ENCODE assay signal across 11 mouse cellular contexts in genomic region chr10:39571011-39571410, GRCm38 (mm10). TPM values are rescaled to one million over a fixed set of nuclear protein-coding genes. Genes with fewer than 3 reads are reported as not detected.
DNase-seq lines count a peak whose midpoint lies in the region; ATAC-seq lines count a peak whose summit lies in the region.
"Had no signal": no experiment of that assay in that cellular context is flagged by ENCODE, and none has a peak within 500 bp of the region (broad histone marks: within the 10 kb centered on the region; RNA-seq: fewer than 3 reads in every experiment).

No protein-coding gene starts in this region.

- ATAC-seq in limb, embryonic 15.5 days (ENCODE audit: insufficient number of reproducible peaks, low FRiP score, low TSS enrichment, low read depth): no peak
- peak; percentile 42; the same call in 1 of the 2 replicates for ATAC-seq in hindbrain, embryonic 12.5 days (ENCODE audit: low FRiP score)
- peak; percentile 42; the same call in 1 of the 2 replicates for ATAC-seq in neural tube, embryonic 15.5 days (ENCODE audit: low FRiP score)

- H3K27ac ChIP-seq in limb, embryonic 15.5 days: peak overlapping the region; percentile 48; the same call in 1 of the 2 replicates
- H3K27ac ChIP-seq in limb, embryonic 10.5 days: no peak overlapping the region
- H3K27ac ChIP-seq in embryonic facial prominence, embryonic 10.5 days (replicated peaks): peak overlapping the region; percentile 21; the same call in 1 of the 2 replicates
- peak overlapping the region; percentile 84 for H3K27ac ChIP-seq in hindbrain, embryonic 12.5 days
- peak overlapping the region; percentile 80 for H3K27ac ChIP-seq in neural tube, embryonic 15.5 days (replicated peaks)
- H3K27ac ChIP-seq: left cerebral cortex, adult 2 months had no signal

- no peaks in the 10 kb centered on the region for H3K27me3 ChIP-seq in limb, embryonic 15.5 days
- H3K27me3 ChIP-seq in limb, embryonic 10.5 days (ENCODE audit: low read depth, poor library complexity, severe bottlenecking): no peaks in the 10 kb centered on the region
- no peaks in the 10 kb centered on the region for H3K27me3 ChIP-seq in embryonic facial prominence, embryonic 10.5 days (replicated peaks; ENCODE audit: low read depth, poor library complexity, severe bottlenecking)
- H3K27me3 ChIP-seq in hindbrain, embryonic 12.5 days: no peaks in the 10 kb centered on the region
- H3K27me3 ChIP-seq in neural tube, embryonic 15.5 days (replicated peaks): no peaks in the 10 kb centered on the region

- 0 out of 2 replicates have a peak, but pooled peaks cover 14% of the 10 kb centered on the region for H3K4me1 ChIP-seq in limb, embryonic 15.5 days
- H3K4me1 ChIP-seq in limb, embryonic 10.5 days: peaks cover 30% of the 10 kb centered on the region
- peaks cover 27% of the 10 kb centered on the region for H3K4me1 ChIP-seq in embryonic facial prominence, embryonic 10.5 days
- peaks cover 30% of the 10 kb centered on the region for H3K4me1 ChIP-seq in hindbrain, embryonic 12.5 days
- H3K4me1 ChIP-seq in neural tube, embryonic 15.5 days: peaks cover 41% of the 10 kb centered on the region

- H3K4me2 ChIP-seq in limb, embryonic 15.5 days: no peak overlapping the region
- H3K4me2 ChIP-seq in hindbrain, embryonic 12.5 days (replicated peaks): no peak overlapping the region
- peak overlapping the region; percentile 11; the same call in 1 of the 2 replicates for H3K4me2 ChIP-seq in neural tube, embryonic 15.5 days

- no peak for DNase-seq in limb, embryonic 10.5 days (ENCODE audit: low spot score)
- no peak for DNase-seq in embryonic facial prominence, embryonic 10.5 days (ENCODE audit: low spot score)
- DNase-seq in thymus, postnatal 14 days: no peak
- DNase-seq in urinary bladder, postnatal 25 days (ENCODE audit: low spot score): no peak
- no peak for DNase-seq in natural killer cell, adult 2 months (ENCODE audit: low spot score in 2 of 2)
- DNase-seq: lung, postnatal 4 days had no signal

- WGBS in limb, embryonic 15.5 days: 44% methylated on average over 7 of the region's 7 CpGs
- 76% methylated on average over 7 of the region's 7 CpGs for WGBS in limb, embryonic 10.5 days
- whole genome bisulfite sequencing in embryonic facial prominence, embryonic 10.5 days: 69% methylated on average over 7 of the region's 7 CpGs
- WGBS in hindbrain, embryonic 12.5 days: 46% methylated on average over 7 of the region's 7 CpGs
- WGBS in neural tube, embryonic 15.5 days: 25% methylated on average over 7 of the region's 7 CpGs

- no peaks in the 10 kb centered on the region for H3K9me3 ChIP-seq in limb, embryonic 15.5 days
- no peaks in the 10 kb centered on the region for H3K9me3 ChIP-seq in limb, embryonic 10.5 days (replicated peaks)
- no peaks in the 10 kb centered on the region for H3K9me3 ChIP-seq in embryonic facial prominence, embryonic 10.5 days
- no peaks in the 10 kb centered on the region for H3K9me3 ChIP-seq in hindbrain, embryonic 12.5 days (replicated peaks)
- H3K9me3 ChIP-seq in neural tube, embryonic 15.5 days (replicated peaks): no peaks in the 10 kb centered on the region

- no peaks in the 10 kb centered on the region for H3K36me3 ChIP-seq in limb, embryonic 15.5 days
- no peaks in the 10 kb centered on the region for H3K36me3 ChIP-seq in limb, embryonic 10.5 days
- no peaks in the 10 kb centered on the region; the same call in 1 of the 2 replicates for H3K36me3 ChIP-seq in embryonic facial prominence, embryonic 10.5 days (replicated peaks)
- 0 out of 2 replicates have a peak, but pooled peaks cover 12% of the 10 kb centered on the region for H3K36me3 ChIP-seq in hindbrain, embryonic 12.5 days
- no peaks in the 10 kb centered on the region for H3K36me3 ChIP-seq in neural tube, embryonic 15.5 days

- H3K9ac ChIP-seq in limb, embryonic 15.5 days: no peak overlapping the region
- H3K9ac ChIP-seq in hindbrain, embryonic 12.5 days: no peak overlapping the region
- H3K9ac ChIP-seq in neural tube, embryonic 15.5 days (replicated peaks): 0 out of 2 replicates have a peak overlapping the region, but pooled peaks have one; percentile 20

- H3K4me3 ChIP-seq in limb, embryonic 15.5 days: no peak overlapping the region
- no peak overlapping the region for H3K4me3 ChIP-seq in limb, embryonic 10.5 days
- H3K4me3 ChIP-seq in embryonic facial prominence, embryonic 10.5 days: no peak overlapping the region
- H3K4me3 ChIP-seq in hindbrain, embryonic 12.5 days: no peak overlapping the region
- H3K4me3 ChIP-seq in neural tube, embryonic 15.5 days (replicated peaks): no peak overlapping the region
- H3K4me3 ChIP-seq: erythroblast, embryonic 14.5 days; left cerebral cortex, adult 2 months had no signal

RNA-seq across cellular contexts. Expression of gene Traf3ip2, which starts 41.7 kb away (rescaled TPM):
- 14.9 and 15.5 TPM in 2 replicates for polyA plus RNA-seq in limb, embryonic 15.5 days (2015; fragmentation: Nextera tagmentation; extraction: Ambion mirVana)
- polyA plus RNA-seq in limb, embryonic 10.5 days (2016; fragmentation: Nextera tagmentation; extraction: Ambion mirVana): 7.2 and 8.7 TPM in 2 replicates
- polyA plus RNA-seq in embryonic facial prominence, embryonic 10.5 days (2016; fragmentation: Nextera tagmentation; extraction: Ambion mirVana): 12.9 and 14.8 TPM in 2 replicates
- 5.8 and 7.0 TPM in 2 replicates for polyA plus RNA-seq in hindbrain, embryonic 12.5 days (2016; fragmentation: Nextera tagmentation; extraction: Ambion mirVana)
- 3.8 and 9.4 TPM in 2 replicates for polyA plus RNA-seq in neural tube, embryonic 15.5 days (2015; fragmentation: Nextera tagmentation; extraction: Ambion mirVana)
